Mouse (Mus musculus): ENCODE data around the gene Syt16. TPM values are rescaled to one million over a fixed set of nuclear protein-coding genes. Genes with fewer than 3 reads are reported as not detected.

Syt16 gene
- polyA plus RNA-seq, 1 experiment from 2014 or later: 1.3 TPM

GRCm38 (mm10) chr12:74131790-74132189, 134.3 kb downstream of the Syt16 start:
- ATAC-seq: no peak
- WGBS: 38% methylated on average over 2 of the region's 2 CpGs

DNA sequence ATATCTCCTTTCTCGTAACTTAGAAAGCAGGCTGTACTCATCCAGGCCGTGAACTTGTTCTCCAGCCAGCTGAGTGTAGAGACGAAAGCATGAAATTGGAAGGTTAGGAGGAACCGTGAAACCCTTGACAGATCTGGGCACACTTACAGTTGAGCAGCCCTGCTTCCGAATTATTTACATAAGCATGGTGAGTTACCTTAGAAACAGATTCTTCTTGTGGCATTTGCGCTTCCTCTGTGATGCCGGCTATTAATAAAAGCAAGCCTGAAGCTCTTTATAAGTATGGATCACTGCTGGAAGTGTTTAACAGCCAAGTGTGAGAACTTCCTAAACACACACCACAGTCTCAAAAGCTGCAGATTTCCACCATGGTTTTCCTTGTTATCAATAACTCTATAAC, 144.7 kb downstream of the Syt16 start:
- H3K4me1 ChIP-seq (replicated peaks): no peaks in the 10 kb centered on the region
- H3K9me3 ChIP-seq: no peaks in the 10 kb centered on the region
- H3K27me3 ChIP-seq (replicated peaks): no peaks in the 10 kb centered on the region
- no peak overlapping the region for H3K4me3 ChIP-seq (replicated peaks)
- no peak overlapping the region for H3K9ac ChIP-seq
- WGBS: 55% methylated on average over 7 of the region's 7 CpGs
- H3K36me3 ChIP-seq: no peaks in the 10 kb centered on the region
- H3K4me2 ChIP-seq (replicated peaks): no peak overlapping the region
- ATAC-seq: no peak
- no peak overlapping the region for H3K27ac ChIP-seq

More at GRCm38 (mm10) chr12:74131790-74132189, 134.3 kb downstream of the Syt16 start:
- H3K9me3 ChIP-seq: no peaks in the 10 kb centered on the region
- no peak overlapping the region for H3K4me2 ChIP-seq (replicated peaks)
- H3K36me3 ChIP-seq: no peaks in the 10 kb centered on the region
- no peak overlapping the region for H3K27ac ChIP-seq
- no peaks in the 10 kb centered on the region for H3K27me3 ChIP-seq (replicated peaks)
- H3K4me3 ChIP-seq (replicated peaks): no peak overlapping the region
- no peak overlapping the region for H3K9ac ChIP-seq
- no peaks in the 10 kb centered on the region for H3K4me1 ChIP-seq (replicated peaks)

DNA sequence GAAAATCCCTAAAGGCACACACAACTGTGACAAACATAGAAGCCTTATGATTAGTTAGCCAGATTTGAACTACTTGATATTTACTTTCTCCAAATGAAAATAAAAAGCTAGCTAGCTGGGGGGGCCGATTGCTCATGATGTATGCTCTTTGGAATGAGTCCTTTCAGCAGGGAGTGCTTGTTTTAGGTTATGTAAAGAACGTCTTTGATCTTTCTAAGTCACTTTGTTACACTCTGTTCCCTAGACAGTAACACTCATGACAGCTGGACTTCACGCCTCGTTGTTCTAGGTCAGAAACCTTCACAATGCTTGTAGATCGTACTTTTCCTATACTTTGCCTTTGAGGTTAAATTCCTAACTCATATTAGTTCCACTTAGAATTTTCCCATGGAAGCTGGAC, 146.9 kb downstream of the Syt16 start:
- Histone ChIP-seq H3K27ac (no peak overlapping the region), H3K9ac (no peak overlapping the region), H3K4me3 (replicated peaks) (no peak overlapping the region), H3K9me3 (no peaks in the 10 kb centered on the region), H3K4me1 (replicated peaks) (no peaks in the 10 kb centered on the region), H3K36me3 (no peaks in the 10 kb centered on the region), H3K4me2 (replicated peaks) (no peak overlapping the region), H3K27me3 (replicated peaks) (no peaks in the 10 kb centered on the region)
- no peak for ATAC-seq
- WGBS: 74% methylated on average over 5 of the region's 5 CpGs

DNA sequence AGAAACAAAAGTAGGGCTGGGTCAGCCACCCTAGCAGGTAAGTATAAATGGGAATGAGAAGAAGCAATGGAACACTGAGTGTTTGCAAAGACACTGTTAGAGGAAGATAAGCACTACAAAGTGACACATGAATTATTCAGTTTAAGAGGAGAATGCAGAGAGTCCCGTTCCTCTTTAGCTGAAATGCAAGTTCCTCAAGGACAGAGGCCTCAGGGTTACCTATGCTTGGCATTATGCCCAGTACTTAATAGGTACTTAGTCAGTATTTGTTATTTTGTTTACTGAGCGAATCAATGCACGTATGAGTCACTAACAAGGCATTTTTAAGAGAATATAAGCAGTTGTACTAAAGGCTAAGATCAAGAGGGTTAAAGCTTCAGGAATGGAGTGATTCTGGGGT, 163.3 kb downstream of the Syt16 start:
- Histone ChIP-seq H3K27me3 (replicated peaks) (no peaks in the 10 kb centered on the region), H3K9me3 (no peaks in the 10 kb centered on the region), H3K27ac (no peak overlapping the region), H3K36me3 (no peaks in the 10 kb centered on the region), H3K4me1 (replicated peaks) (no peaks in the 10 kb centered on the region), H3K4me3 (replicated peaks) (no peak overlapping the region), H3K9ac (no peak overlapping the region), H3K4me2 (replicated peaks) (no peak overlapping the region)
- ATAC-seq: no peak
- 70% methylated on average over 3 of the region's 3 CpGs for WGBS

- Histone ChIP-seq H3K9ac (no peak overlapping the region), H3K4me1 (replicated peaks) (no peaks in the 10 kb centered on the region), H3K27ac (no peak overlapping the region), H3K9me3 (no peaks in the 10 kb centered on the region), H3K4me3 (replicated peaks) (no peak overlapping the region), H3K4me2 (replicated peaks) (no peak overlapping the region), H3K36me3 (no peaks in the 10 kb centered on the region), H3K27me3 (replicated peaks) (no peaks in the 10 kb centered on the region)
- ATAC-seq: no peak
- WGBS: 80% methylated on average over 2 of the region's 2 CpGs
Observed at GRCm38 (mm10) chr12:74163080-74163479, 165.6 kb downstream of the Syt16 start.

DNA sequence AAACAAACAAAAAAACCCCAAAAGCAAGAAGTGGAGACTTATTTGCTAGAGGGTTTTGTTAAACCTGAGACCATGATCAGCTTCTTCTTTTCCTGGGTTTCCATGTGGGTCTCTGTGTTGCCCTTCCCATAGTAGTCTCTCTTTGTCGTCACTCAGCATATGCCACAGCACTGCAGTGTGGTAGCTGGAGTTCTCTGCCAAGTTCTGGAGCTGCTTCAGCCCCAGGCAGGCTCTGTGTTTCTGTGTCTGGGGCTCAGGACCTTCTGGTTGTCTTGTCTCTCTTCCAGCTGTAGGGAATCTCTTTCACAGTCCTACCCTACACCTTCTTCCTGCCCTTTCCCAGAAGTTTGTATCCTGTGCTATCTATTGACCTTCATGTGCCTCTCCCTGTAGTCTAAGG, 173.8 kb downstream of the Syt16 start:
- Histone ChIP-seq H3K27me3 (replicated peaks) (no peaks in the 10 kb centered on the region), H3K4me2 (replicated peaks) (no peak overlapping the region), H3K27ac (no peak overlapping the region), H3K36me3 (no peaks in the 10 kb centered on the region), H3K4me1 (replicated peaks) (no peaks in the 10 kb centered on the region), H3K4me3 (replicated peaks) (no peak overlapping the region), H3K9ac (no peak overlapping the region), H3K9me3 (no peaks in the 10 kb centered on the region)
- 82% methylated on average over 1 of the region's 1 CpGs for WGBS
- ATAC-seq: no peak

- no peaks in the 10 kb centered on the region for H3K36me3 ChIP-seq
- H3K27ac ChIP-seq: no peak overlapping the region
- 76% methylated on average over 3 of the region's 3 CpGs for WGBS
- no peaks in the 10 kb centered on the region for H3K9me3 ChIP-seq
- no peaks in the 10 kb centered on the region for H3K27me3 ChIP-seq (replicated peaks)
- no peaks in the 10 kb centered on the region for H3K4me1 ChIP-seq (replicated peaks)
- no peak overlapping the region for H3K4me3 ChIP-seq (replicated peaks)
- no peak overlapping the region for H3K9ac ChIP-seq
- no peak overlapping the region for H3K4me2 ChIP-seq (replicated peaks)
- ATAC-seq: no peak
Observed at GRCm38 (mm10) chr12:74173902-74174301, 176.4 kb downstream of the Syt16 start.

DNA sequence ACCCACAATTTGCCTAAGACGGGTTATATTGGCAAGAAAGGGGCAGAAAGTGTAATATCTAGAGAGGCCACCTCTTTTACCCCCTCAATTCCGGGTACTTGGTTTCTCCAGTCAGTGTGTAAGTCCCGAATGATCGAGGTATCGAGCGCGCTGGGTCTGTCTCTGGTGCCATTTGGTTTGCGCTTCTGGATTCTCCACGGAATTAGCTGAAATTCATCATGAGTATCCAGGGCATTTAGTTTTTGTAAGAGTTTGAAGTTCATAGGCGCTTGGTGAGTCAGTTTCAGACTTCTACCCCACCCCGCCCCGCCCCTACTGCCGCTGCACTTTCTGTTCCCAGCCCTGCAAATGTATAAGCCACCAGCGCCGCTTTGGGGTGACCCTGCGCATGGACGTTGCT, 187.1 kb downstream of the Syt16 start:
- no peaks in the 10 kb centered on the region for H3K36me3 ChIP-seq
- H3K4me1 ChIP-seq (replicated peaks): no peaks in the 10 kb centered on the region
- no peak overlapping the region for H3K4me2 ChIP-seq (replicated peaks)
- H3K9me3 ChIP-seq: no peaks in the 10 kb centered on the region
- no peak overlapping the region for H3K4me3 ChIP-seq (replicated peaks)
- H3K27ac ChIP-seq: no peak overlapping the region
- WGBS: 68% methylated on average over 17 of the region's 17 CpGs
- no peaks in the 10 kb centered on the region for H3K27me3 ChIP-seq (replicated peaks)
- H3K9ac ChIP-seq: no peak overlapping the region
- ATAC-seq: no peak

DNA sequence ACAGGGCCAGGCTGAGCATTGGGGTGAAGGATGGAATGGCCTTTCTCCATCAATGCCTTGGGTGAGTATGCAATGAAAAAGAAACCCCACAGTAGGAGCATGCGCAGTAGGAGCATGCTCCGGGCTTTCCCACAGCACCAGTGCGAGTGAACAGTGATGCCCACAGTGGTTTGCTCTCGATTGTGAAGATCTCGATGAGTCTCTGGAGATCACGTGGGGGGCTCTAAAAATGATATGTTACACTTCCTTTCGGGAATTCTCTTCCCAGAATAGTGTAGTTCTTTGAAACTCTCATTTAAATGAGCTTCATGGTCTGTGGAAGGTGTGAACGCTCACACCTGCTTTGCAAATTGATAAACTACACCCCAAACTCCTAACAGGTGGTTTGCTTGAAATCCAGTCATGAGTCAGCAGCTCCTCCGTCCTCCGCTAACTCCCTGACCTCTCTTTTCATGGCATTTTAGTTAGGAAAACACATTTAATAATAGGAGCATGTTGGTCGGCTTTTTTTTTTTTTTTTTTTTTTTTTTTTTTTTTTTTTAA, 190.9 kb downstream of the Syt16 start:
- WGBS: 83% methylated on average over 11 of the region's 11 CpGs
- no peak overlapping the region for H3K4me3 ChIP-seq (replicated peaks)
- H3K27me3 ChIP-seq (replicated peaks): no peaks in the 10 kb centered on the region
- no peak overlapping the region for H3K27ac ChIP-seq
- H3K36me3 ChIP-seq: no peaks in the 10 kb centered on the region
- ATAC-seq: no peak
- H3K9me3 ChIP-seq: no peaks in the 10 kb centered on the region
- H3K4me2 ChIP-seq (replicated peaks): no peak overlapping the region
- no peaks in the 10 kb centered on the region for H3K4me1 ChIP-seq (replicated peaks)
- H3K9ac ChIP-seq: no peak overlapping the region

- WGBS: 47% methylated on average over 7 of the region's 7 CpGs
- Histone ChIP-seq H3K36me3 (no peaks in the 10 kb centered on the region), H3K4me2 (replicated peaks) (no peak overlapping the region), H3K9ac (no peak overlapping the region), H3K4me3 (replicated peaks) (no peak overlapping the region), H3K27me3 (replicated peaks) (no peaks in the 10 kb centered on the region), H3K27ac (no peak overlapping the region), H3K9me3 (no peaks in the 10 kb centered on the region), H3K4me1 (replicated peaks) (no peaks in the 10 kb centered on the region)
- ATAC-seq: no peak
Observed at GRCm38 (mm10) chr12:74188815-74189214, 191.4 kb downstream of the Syt16 start.

GRCm38 (mm10) chr12:74189840-74190239, 192.4 kb downstream of the Syt16 start:
- no peaks in the 10 kb centered on the region for H3K36me3 ChIP-seq
- H3K9ac ChIP-seq: no peak overlapping the region
- no peak for ATAC-seq
- no peaks in the 10 kb centered on the region for H3K27me3 ChIP-seq (replicated peaks)
- no peak overlapping the region for H3K4me3 ChIP-seq (replicated peaks)
- no peaks in the 10 kb centered on the region for H3K9me3 ChIP-seq
- no peaks in the 10 kb centered on the region for H3K4me1 ChIP-seq (replicated peaks)
- no peak overlapping the region for H3K4me2 ChIP-seq (replicated peaks)
- WGBS: 84% methylated on average over 4 of the region's 4 CpGs
- no peak overlapping the region for H3K27ac ChIP-seq

DNA sequence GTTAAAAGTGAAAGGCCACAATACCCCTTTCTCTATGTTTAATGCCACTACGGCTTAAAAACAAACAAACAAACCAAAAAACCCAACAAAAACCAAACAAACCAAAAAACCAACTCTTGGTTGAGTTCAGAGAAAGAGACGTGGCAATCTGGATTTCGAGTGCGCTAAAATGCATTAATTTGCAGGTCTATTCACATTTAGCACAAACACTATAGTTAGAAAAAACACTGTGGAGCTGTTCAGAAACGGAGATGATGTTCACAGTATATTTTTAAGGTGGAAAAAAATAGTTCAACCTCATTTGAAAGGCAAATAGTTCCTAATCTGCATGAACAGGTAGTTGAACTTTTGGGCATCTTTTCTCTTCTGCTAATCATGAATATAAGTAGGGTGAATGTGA, 192.8 kb downstream of the Syt16 start:
- Histone ChIP-seq H3K27me3 (replicated peaks) (no peaks in the 10 kb centered on the region), H3K4me3 (replicated peaks) (no peak overlapping the region), H3K4me2 (replicated peaks) (no peak overlapping the region), H3K9ac (no peak overlapping the region), H3K9me3 (no peaks in the 10 kb centered on the region), H3K27ac (no peak overlapping the region), H3K4me1 (replicated peaks) (no peaks in the 10 kb centered on the region), H3K36me3 (no peaks in the 10 kb centered on the region)
- ATAC-seq: no peak
- 86% methylated on average over 5 of the region's 5 CpGs for WGBS

DNA sequence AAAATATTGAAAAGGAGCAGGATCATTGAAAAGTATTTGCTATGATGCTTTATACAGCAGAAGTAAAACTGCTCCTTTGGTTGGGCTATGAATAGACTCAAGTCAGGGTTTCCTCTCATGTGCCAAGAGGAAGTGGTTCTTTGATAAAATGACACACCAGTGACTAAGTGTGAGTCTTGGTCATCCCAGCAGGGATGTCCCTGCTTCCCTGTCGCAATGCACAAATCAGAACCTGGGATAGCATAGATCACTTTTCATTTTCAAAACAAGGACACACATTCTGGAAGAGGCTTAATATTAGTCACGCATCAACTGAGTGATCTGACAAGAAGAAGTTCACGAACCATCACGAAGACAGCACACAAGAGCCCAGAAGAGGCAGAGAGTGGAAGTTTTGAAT, 195.1 kb downstream of the Syt16 start:
- no peak for ATAC-seq
- Histone ChIP-seq H3K4me3 (replicated peaks) (no peak overlapping the region), H3K27me3 (replicated peaks) (no peaks in the 10 kb centered on the region), H3K4me1 (replicated peaks) (no peaks in the 10 kb centered on the region), H3K36me3 (no peaks in the 10 kb centered on the region), H3K27ac (no peak overlapping the region), H3K9ac (no peak overlapping the region), H3K9me3 (no peaks in the 10 kb centered on the region), H3K4me2 (replicated peaks) (no peak overlapping the region)
- 85% methylated on average over 4 of the region's 4 CpGs for WGBS
